Mouse (Mus musculus): ENCODE data around the gene Srcin1. TPM values are rescaled to one million over a fixed set of nuclear protein-coding genes. Genes with fewer than 3 reads are reported as not detected.

The Srcin1 gene
- total RNA-seq, 2 experiments from 2014 or later, result 0.59 to 0.72 TPM

DNA sequence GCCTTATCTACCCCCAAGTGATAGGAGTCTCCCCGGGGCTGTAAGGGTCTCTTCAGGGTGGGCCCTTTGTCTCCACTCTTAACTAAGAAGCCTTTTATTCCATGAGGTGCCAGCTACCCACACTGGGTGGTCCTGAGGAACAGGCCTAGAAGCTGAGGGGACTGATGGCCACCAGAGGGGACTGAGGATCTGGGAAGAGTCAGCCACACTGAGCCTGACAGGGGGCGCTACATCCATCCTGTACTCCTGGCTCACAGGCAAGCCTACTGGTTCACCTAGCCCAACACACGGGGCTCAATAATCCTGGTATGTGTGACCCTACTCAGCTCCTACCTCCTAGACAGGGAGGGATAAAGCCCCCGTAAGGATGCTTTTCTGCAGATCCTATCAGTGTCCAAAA, 16.4 kb downstream of the Srcin1 start:
- no peak for DNase-seq
- intact Hi-C loops (cut with DNase I), result no loop called here

GRCm38 (mm10) chr11:97557885-97558284, 18.1 kb downstream of the Srcin1 start:
- intact Hi-C loops (cut with DNase I), result loop anchor here (2.0 kb wide), 2 partner anchors 27 to 69 kb away; no protein-coding TSS in a partner anchor
- DNase-seq, result no peak

DNA sequence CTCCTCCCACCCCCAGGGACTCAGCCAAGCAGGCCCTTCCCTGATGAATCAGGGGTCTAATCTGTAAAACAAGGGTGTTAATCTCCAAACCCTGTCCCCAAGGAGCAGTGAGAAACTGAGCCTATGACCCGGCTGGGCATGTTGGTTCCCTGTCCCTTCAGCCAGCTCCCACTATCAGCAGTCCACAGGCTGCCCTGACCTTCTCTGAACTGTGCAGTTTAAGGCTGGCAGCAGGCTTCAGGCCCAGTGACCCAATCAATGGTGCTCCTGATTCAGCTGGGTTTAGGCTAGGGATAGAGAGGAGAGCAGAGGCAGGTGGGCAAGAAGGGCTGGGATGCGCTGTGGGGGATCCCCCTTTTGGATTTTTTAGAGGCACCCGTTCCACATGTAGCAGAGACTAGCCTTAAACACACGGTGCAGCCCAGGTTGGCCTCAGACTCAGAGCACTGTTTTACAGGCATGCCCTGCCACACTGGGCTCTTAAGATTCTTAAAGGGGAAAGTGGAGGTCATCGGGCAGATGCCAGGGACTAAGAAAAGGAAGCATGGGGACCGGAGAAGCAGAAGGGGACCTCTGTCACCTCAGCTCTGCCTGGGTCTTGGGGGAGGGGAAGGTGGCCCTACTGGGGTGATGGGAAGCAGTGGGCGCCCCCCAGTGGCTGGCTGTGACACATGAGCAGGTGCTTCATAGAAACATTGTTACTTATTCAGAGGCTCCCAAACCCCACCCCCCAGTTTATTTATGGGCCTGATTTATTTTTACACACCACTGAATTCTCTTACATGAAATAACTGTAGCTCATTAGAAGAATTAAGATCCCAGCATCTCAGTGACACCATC, 19.2 kb downstream of the Srcin1 start:
- intact Hi-C loops (cut with DNase I), result loop anchor here (2.0 kb wide), 2 partner anchors 26 to 68 kb away; no protein-coding TSS in a partner anchor
- DNase-seq, result peak; percentile 46 to 54

GRCm38 (mm10) chr11:97555144-97555543, 20.8 kb downstream of the Srcin1 start:
- no peak for DNase-seq
- intact Hi-C loops (cut with DNase I), result no loop called here

GRCm38 (mm10) chr11:97552151-97552550, 23.8 kb downstream of the Srcin1 start:
- intact Hi-C loops (cut with DNase I), result no loop called here
- no peak for DNase-seq

GRCm38 (mm10) chr11:97548757-97549156, 27.2 kb downstream of the Srcin1 start:
- no peak for DNase-seq
- intact Hi-C loops (cut with DNase I), result no loop called here

- intact Hi-C loops (cut with DNase I), result no loop called here
- DNase-seq, result no peak
Measured at GRCm38 (mm10) chr11:97547957-97548706, 27.9 kb downstream of the Srcin1 start.

- DNase-seq, result peak in 1 of 2 experiments; percentile 51
- intact Hi-C loops (cut with DNase I), result no loop called here
Measured at GRCm38 (mm10) chr11:97546804-97547411, 29.1 kb downstream of the Srcin1 start.

GRCm38 (mm10) chr11:97545808-97546560, 30.0 kb downstream of the Srcin1 start:
- intact Hi-C loops (cut with DNase I), result no loop called here
- no peak for DNase-seq

- intact Hi-C loops (cut with DNase I), result no loop called here
- no peak for DNase-seq
Measured at GRCm38 (mm10) chr11:97543883-97544282, 32.1 kb downstream of the Srcin1 start.

DNA sequence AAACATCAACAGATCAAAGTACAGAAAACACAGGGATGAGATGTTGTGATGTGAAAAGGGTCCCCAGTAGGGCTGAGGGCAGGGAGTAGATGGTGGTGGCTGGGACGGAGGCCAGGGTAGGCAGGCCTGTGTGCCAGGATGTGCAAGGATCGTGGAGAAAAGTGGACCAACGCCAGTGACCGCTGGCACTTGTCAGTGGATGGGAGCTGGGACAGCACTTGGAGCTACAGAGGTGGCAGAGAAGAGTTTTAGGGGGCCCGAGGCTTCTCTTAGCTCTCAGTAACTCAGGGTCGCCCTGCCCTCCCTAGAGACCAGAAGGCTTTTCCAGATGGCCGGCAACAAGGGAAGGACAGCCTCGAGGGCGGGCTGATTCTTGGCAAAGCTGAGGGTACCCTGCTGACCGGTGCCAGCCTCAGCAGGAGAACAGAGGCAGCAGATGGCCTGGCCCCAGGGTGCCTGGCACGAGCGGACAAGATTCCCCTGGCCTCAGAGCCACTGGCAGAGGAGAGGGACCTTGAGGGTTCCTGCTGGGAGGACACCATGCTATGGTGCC, 32.7 kb downstream of the Srcin1 start:
- DNase-seq, result no peak
- intact Hi-C loops (cut with DNase I), result no loop called here

- DNase-seq, result no peak
- intact Hi-C loops (cut with DNase I), result no loop called here
Measured at GRCm38 (mm10) chr11:97542171-97543150, 33.5 kb downstream of the Srcin1 start.

DNA sequence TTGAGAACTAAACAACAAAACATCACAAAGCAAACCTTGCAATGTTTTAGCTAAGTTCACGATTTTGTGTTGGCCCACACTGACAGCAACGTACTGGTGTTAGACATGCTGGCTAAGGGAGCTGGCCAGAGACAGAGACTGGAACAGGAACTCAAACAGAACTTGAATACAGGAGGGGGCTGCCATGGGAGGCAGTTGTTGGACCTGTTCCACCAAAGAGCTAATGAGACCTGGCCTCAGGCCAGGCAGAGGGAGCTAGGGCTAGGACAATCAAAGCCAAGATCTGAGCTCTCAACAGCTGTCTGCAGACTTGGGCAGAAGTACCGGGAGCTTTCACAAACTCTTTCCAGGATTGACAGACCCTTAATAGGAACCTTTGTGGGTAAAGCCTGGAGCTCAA, 35.4 kb downstream of the Srcin1 start:
- DNase-seq, result no peak
- intact Hi-C loops (cut with DNase I), result no loop called here

GRCm38 (mm10) chr11:97540136-97540535, 35.9 kb downstream of the Srcin1 start:
- no peak for DNase-seq
- intact Hi-C loops (cut with DNase I), result no loop called here

- intact Hi-C loops (cut with DNase I), result no loop called here
- no peak for DNase-seq
Measured at GRCm38 (mm10) chr11:97539622-97540021, 36.4 kb downstream of the Srcin1 start.

- no peak for DNase-seq
- intact Hi-C loops (cut with DNase I), result no loop called here
Measured at GRCm38 (mm10) chr11:97537580-97538089, 38.4 kb downstream of the Srcin1 start.

- intact Hi-C loops (cut with DNase I), result no loop called here
Measured at GRCm38 (mm10) chr11:97536835-97537579, 39.0 kb downstream of the Srcin1 start.

More at GRCm38 (mm10) chr11:97536835-97537579, 39.0 kb downstream of the Srcin1 start:
- DNase-seq, result no peak

Data from gastrocnemius, postnatal 36 days (tissue).